Mouse (Mus musculus): ENCODE data around the gene Blvra. TPM values are rescaled to one million over a fixed set of nuclear protein-coding genes. Genes with fewer than 3 reads are reported as not detected.
"Not testable (repeated sequence)": the region's sequence is repeated elsewhere in the genome, so short reads cannot be mapped to it uniquely, and the experiment has no call there.

The Blvra gene
- total and polyA plus RNA-seq, 2 experiments from 2014 or later, result 16.0 to 37.6 TPM

DNA sequence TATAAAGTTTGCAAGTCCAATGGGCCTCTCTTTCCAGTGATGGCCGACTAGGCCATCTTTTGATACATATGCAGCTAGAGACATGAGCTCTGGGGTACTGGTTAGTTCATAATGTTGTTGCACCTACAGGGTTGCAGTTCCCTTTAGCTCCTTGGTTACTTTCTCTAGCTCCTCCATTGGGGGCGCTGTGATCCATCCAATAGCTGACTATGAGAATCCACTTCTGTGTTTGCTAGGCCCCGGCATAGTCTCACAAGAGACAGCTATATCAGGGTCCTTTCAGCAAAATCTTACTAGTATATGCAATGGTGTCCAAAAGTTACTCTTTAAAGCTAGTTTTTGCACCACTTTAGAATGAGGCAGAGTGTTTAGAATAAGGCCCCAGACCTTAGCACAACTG lies 64.8 kb downstream of the Blvra start:
- not testable (repeated sequence) for H3K27me3 ChIP-seq (ENCODE audit: control insufficient read depth, insufficient read depth, low read length); DNase-seq (ENCODE audit: low spot score); H3K9me3 ChIP-seq (replicated peaks; ENCODE audit: control insufficient read depth, low read length); H3K36me3 ChIP-seq (replicated peaks; ENCODE audit: control insufficient read depth, insufficient read depth, low read length); H3K4me2 ChIP-seq (ENCODE audit: low read depth, low read length); H3K4me3 ChIP-seq (ENCODE audit: low read depth, low read length); ATAC-seq (ENCODE audit: insufficient read depth, low read depth); H3K27ac ChIP-seq (ENCODE audit: low read depth); H3K9ac ChIP-seq (replicated peaks; ENCODE audit: low read depth, low read length)
- peaks cover 27% of the 10 kb centered on the region for H3K4me1 ChIP-seq (ENCODE audit: control insufficient read depth, insufficient read depth)
- TF ChIP-seq CTCF (IDR thresholded peaks at IDR 0.05; ENCODE audit: low read depth), result peak; percentile 21; the same call in 1 of the 2 replicates
- 40% methylated on average over 2 of the region's 3 CpGs for WGBS

DNA sequence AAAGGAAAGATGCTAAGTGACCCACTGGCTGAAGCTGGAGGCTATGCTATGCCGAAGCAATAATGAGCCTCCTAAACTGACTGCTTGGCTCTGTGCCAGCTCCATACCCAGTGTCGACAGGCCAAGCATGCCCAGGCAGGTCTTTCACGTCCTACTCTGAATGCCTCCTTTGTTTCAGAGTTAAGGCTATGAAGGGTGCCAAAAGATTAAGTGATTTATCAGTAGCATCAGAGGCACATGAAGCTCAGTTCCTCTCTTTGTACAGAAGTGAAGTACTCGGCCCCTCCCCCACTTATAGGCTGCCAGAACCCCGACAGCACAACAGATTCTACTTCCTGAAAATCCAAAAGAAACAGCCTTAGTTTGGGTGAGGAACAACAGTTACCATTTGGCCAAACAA lies 66.5 kb downstream of the Blvra start:
- peaks cover 8% of the 10 kb centered on the region for H3K36me3 ChIP-seq (replicated peaks; ENCODE audit: control insufficient read depth, insufficient read depth, low read length)
- H3K9ac ChIP-seq (replicated peaks; ENCODE audit: low read depth, low read length), result no peak overlapping the region; the same call in 1 of the 2 replicates
- peaks cover 24% of the 10 kb centered on the region for H3K4me1 ChIP-seq (ENCODE audit: control insufficient read depth, insufficient read depth)
- DNase-seq (ENCODE audit: low spot score), result peak; percentile 36
- ATAC-seq (ENCODE audit: insufficient read depth, low read depth), result no peak
- TF ChIP-seq CTCF (IDR thresholded peaks at IDR 0.05; ENCODE audit: low read depth) (no peak), EP300 (IDR thresholded peaks at IDR 0.05; ENCODE audit: low read depth) (0 out of 2 replicates have a peak, but pooled peaks have one; percentile 20)
- H3K9me3 ChIP-seq (replicated peaks; ENCODE audit: control insufficient read depth, low read length), result no peaks in the 10 kb centered on the region
- H3K4me3 ChIP-seq (ENCODE audit: low read depth, low read length), result no peak overlapping the region
- H3K27me3 ChIP-seq (ENCODE audit: control insufficient read depth, insufficient read depth, low read length), result no peaks in the 10 kb centered on the region
- 0% methylated on average over 5 of the region's 5 CpGs for WGBS
- H3K4me2 ChIP-seq (ENCODE audit: low read depth, low read length), result peak overlapping the region; percentile 28
- H3K27ac ChIP-seq (ENCODE audit: low read depth), result 0 out of 2 replicates have a peak overlapping the region, but pooled peaks have one; percentile 36

DNA sequence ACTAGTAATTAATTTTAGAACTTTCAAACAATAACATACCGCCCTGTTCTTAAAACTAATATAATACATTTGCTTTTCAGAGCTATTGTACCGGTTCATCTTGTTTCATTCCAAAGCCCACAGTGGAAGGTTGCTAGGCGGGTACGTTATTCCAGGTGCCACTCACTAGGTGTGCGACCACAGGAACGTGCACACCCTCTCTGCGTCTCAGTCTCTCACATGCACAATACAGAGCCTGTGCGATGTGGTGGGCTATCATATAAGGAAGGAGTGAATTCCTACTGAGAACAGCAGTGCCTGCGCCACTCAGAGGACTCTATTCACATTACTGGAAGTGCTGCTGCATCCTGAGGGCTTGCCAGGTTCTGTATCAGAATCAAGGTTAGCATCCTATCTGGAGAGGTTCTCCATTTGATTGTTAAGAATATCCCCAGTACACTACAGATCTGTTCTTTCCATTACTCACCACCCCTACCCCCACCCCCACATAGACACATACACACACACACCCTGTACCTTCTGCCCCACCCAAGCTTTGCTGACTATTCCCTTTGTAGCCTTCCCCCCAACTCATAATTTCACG lies 67.5 kb downstream of the Blvra start:
- ATAC-seq (ENCODE audit: insufficient read depth, low read depth), result no peak
- Histone ChIP-seq H3K9ac (replicated peaks; ENCODE audit: low read depth, low read length) (no peak overlapping the region), H3K4me3 (ENCODE audit: low read depth, low read length) (no peak overlapping the region), H3K4me2 (ENCODE audit: low read depth, low read length) (no peak overlapping the region), H3K9me3 (replicated peaks; ENCODE audit: control insufficient read depth, low read length) (no peaks in the 10 kb centered on the region), H3K27me3 (ENCODE audit: control insufficient read depth, insufficient read depth, low read length) (no peaks in the 10 kb centered on the region), H3K36me3 (replicated peaks; ENCODE audit: control insufficient read depth, insufficient read depth, low read length) (peaks cover 8% of the 10 kb centered on the region), H3K4me1 (ENCODE audit: control insufficient read depth, insufficient read depth) (peaks cover 14% of the 10 kb centered on the region), H3K27ac (ENCODE audit: low read depth) (no peak overlapping the region)
- no peak for DNase-seq (ENCODE audit: low spot score)
- TF ChIP-seq CTCF (IDR thresholded peaks at IDR 0.05; ENCODE audit: low read depth) (no peak), EP300 (IDR thresholded peaks at IDR 0.05; ENCODE audit: low read depth) (no peak)
- 84% methylated on average over 10 of the region's 10 CpGs for WGBS

DNA sequence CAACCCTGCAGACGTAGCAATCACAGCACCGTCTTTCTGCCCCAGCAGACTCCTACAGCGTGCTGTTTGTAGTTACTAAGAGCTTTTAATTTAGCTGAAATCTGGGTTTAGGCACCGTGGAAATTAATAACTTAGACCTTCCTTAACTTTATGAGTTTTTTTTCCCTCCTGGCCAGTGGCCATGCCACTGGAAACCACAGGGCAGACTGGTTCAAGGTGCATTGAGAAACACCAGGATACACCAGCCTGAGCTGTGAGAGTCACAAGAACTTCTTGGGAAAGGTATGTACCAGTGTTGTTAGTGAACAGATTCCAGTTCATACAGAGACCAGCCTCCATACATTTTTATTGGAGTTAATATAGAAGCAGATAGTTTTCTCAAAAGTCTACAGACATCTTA lies 68.0 kb downstream of the Blvra start:
- TF ChIP-seq CTCF (IDR thresholded peaks at IDR 0.05; ENCODE audit: low read depth) (no peak), EP300 (IDR thresholded peaks at IDR 0.05; ENCODE audit: low read depth) (no peak)
- Histone ChIP-seq H3K36me3 (replicated peaks; ENCODE audit: control insufficient read depth, insufficient read depth, low read length) (peaks cover 8% of the 10 kb centered on the region), H3K27ac (ENCODE audit: low read depth) (no peak overlapping the region), H3K4me1 (ENCODE audit: control insufficient read depth, insufficient read depth) (peaks cover 11% of the 10 kb centered on the region; the same call in 1 of the 2 replicates), H3K27me3 (ENCODE audit: control insufficient read depth, insufficient read depth, low read length) (no peaks in the 10 kb centered on the region), H3K4me2 (ENCODE audit: low read depth, low read length) (no peak overlapping the region), H3K9me3 (replicated peaks; ENCODE audit: control insufficient read depth, low read length) (no peaks in the 10 kb centered on the region), H3K4me3 (ENCODE audit: low read depth, low read length) (no peak overlapping the region), H3K9ac (replicated peaks; ENCODE audit: low read depth, low read length) (no peak overlapping the region)
- ATAC-seq (ENCODE audit: insufficient read depth, low read depth) (no peak), DNase-seq (ENCODE audit: low spot score) (no peak)
- WGBS, result 79% methylated on average over 4 of the region's 4 CpGs

DNA sequence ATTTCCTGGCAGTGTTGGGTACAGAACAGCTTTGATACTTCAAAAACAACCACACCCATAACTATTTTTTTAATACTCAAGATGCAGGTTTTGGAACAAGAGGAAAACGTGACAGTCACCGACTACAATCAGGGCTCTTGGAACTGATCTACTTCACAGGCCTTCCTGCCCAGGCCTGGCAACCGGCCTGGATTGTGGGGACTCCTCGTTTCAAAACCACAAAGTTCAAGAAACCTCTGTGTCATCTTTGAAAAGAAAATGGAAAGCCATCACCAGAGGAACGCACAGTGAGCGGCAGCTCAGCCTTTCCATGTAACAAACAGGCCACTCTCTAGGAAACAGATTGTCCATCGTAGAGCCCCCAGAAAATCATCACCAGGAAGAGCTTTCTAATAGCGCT lies 68.6 kb downstream of the Blvra start:
- H3K4me3 ChIP-seq (ENCODE audit: low read depth, low read length), result no peak overlapping the region
- H3K9ac ChIP-seq (replicated peaks; ENCODE audit: low read depth, low read length), result no peak overlapping the region
- peaks cover 11% of the 10 kb centered on the region; the same call in 1 of the 2 replicates for H3K4me1 ChIP-seq (ENCODE audit: control insufficient read depth, insufficient read depth)
- H3K36me3 ChIP-seq (replicated peaks; ENCODE audit: control insufficient read depth, insufficient read depth, low read length), result peaks cover 8% of the 10 kb centered on the region
- ATAC-seq (ENCODE audit: insufficient read depth, low read depth) (no peak), DNase-seq (ENCODE audit: low spot score) (no peak)
- no peak overlapping the region for H3K4me2 ChIP-seq (ENCODE audit: low read depth, low read length)
- H3K27ac ChIP-seq (ENCODE audit: low read depth), result no peak overlapping the region
- H3K27me3 ChIP-seq (ENCODE audit: control insufficient read depth, insufficient read depth, low read length), result no peaks in the 10 kb centered on the region
- no peaks in the 10 kb centered on the region for H3K9me3 ChIP-seq (replicated peaks; ENCODE audit: control insufficient read depth, low read length)
- TF ChIP-seq EP300 (IDR thresholded peaks at IDR 0.05; ENCODE audit: low read depth) (no peak), CTCF (IDR thresholded peaks at IDR 0.05; ENCODE audit: low read depth) (no peak)
- 71% methylated on average over 8 of the region's 8 CpGs for WGBS

DNA sequence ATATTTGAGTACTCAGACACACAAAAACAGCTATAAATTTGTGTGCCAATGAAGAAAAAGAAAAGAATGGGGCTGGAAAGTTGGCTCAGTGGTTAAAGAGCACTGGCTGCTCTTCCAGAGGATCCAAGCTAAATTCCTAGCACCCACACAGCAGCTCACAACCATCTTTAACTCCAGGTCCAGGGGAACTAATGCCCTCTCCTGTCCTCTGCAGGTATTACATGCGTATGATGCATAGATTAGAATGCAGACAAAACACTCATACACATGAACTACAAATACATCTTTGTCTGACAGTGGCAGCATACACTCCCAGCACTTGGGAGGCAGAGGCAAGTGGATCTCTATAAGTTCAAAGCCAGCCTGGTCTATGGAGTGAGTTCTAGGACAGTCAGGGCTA lies 69.1 kb downstream of the Blvra start:
- no peak overlapping the region for H3K4me3 ChIP-seq (ENCODE audit: low read depth, low read length)
- H3K27me3 ChIP-seq (ENCODE audit: control insufficient read depth, insufficient read depth, low read length), result no peaks in the 10 kb centered on the region
- TF ChIP-seq CTCF (IDR thresholded peaks at IDR 0.05; ENCODE audit: low read depth), result no peak
- TF ChIP-seq EP300 (IDR thresholded peaks at IDR 0.05; ENCODE audit: low read depth), result no peak
- H3K9ac ChIP-seq (replicated peaks; ENCODE audit: low read depth, low read length), result no peak overlapping the region
- peaks cover 8% of the 10 kb centered on the region for H3K36me3 ChIP-seq (replicated peaks; ENCODE audit: control insufficient read depth, insufficient read depth, low read length)
- H3K9me3 ChIP-seq (replicated peaks; ENCODE audit: control insufficient read depth, low read length), result no peaks in the 10 kb centered on the region
- no peak overlapping the region for H3K27ac ChIP-seq (ENCODE audit: low read depth)
- ATAC-seq (ENCODE audit: insufficient read depth, low read depth) (no peak), DNase-seq (ENCODE audit: low spot score) (no peak)
- H3K4me1 ChIP-seq (ENCODE audit: control insufficient read depth, insufficient read depth), result peaks cover 11% of the 10 kb centered on the region; the same call in 1 of the 2 replicates
- no peak overlapping the region for H3K4me2 ChIP-seq (ENCODE audit: low read depth, low read length)
- WGBS, result 95% methylated on average over 1 of the region's 1 CpGs
